Mouse (Mus musculus) mouse trophoblast stem cell (cell line): Measurements from ENCODE around the gene Hist1h1c.
"Not testable (repeated sequence)": the region's sequence is repeated elsewhere in the genome, so short reads cannot be mapped to it uniquely, and the experiment has no call there.

Source experiments
- in situ Hi-C, 2 experiments: fragments of 300-500 bp; cut with MseI, MboI; formaldehyde crosslinking; loops; 2 replicates in 1 of 2; 3 replicates in 1 of 2; pipeline ENCODE4 v1.15.1; 2025

Hist1h1c gene

DNA sequence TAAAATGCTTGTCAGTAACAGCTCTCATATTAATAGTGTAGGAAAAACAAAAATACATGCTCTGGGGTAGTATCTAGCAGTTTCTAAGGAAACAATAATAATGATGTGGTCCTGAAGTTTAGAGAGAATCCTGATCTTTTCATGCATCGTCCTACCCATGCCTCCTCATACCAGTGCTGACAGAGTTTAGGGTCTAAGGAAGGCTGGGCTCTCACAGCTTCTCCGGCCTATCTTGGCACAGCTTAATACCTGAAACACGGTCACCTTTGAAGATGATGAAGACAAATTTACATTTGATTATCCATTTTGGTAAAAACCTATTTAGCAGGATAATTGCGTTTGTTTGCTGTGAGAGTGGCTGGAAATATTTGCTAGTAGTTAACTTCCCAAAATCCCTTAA is 5.4 kb downstream of the Hist1h1c start:
- in situ Hi-C loops: no loop called here

DNA sequence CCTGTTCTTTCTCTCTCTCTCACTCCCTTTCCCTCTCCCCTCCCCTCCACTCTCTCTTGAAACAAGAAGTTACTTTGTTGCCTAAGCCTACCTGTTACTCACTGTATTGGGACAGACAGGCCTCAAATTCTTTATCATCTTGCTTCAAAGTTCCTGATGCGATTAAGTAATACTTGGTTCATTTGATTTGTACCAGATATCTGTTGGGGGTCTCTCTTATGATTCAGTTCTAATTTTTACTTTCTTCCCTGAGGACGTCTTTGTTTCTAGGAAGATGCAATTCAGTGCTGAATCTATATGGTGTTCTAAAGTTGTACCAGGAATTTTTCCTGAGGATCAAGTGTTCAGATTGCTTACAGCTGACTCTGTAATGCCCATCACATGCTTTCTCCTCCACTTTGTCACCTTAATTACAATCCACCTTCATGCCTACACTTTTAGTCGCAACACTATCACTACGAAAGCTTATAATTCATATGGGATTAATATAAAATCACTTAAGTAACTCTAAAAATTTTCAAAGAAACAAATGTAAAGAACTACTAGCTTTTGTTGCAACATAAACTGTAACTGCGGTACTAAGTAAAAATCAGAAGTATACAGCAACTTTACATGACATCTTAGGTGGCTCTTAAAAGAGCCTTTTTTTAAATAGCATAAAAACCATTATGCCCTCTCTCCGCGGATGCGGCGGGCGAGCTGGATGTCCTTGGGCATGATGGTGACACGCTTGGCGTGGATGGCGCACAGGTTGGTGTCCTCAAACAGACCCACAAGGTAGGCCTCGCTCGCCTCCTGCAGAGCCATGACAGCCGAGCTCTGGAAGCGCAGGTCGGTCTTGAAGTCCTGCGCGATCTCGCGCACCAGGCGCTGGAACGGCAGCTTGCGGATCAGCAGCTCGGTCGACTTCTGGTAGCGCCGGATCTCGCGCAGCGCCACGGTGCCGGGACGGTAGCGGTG is 6.1 kb downstream of the Hist1h1c start:
- in situ Hi-C loops: no loop called here

DNA sequence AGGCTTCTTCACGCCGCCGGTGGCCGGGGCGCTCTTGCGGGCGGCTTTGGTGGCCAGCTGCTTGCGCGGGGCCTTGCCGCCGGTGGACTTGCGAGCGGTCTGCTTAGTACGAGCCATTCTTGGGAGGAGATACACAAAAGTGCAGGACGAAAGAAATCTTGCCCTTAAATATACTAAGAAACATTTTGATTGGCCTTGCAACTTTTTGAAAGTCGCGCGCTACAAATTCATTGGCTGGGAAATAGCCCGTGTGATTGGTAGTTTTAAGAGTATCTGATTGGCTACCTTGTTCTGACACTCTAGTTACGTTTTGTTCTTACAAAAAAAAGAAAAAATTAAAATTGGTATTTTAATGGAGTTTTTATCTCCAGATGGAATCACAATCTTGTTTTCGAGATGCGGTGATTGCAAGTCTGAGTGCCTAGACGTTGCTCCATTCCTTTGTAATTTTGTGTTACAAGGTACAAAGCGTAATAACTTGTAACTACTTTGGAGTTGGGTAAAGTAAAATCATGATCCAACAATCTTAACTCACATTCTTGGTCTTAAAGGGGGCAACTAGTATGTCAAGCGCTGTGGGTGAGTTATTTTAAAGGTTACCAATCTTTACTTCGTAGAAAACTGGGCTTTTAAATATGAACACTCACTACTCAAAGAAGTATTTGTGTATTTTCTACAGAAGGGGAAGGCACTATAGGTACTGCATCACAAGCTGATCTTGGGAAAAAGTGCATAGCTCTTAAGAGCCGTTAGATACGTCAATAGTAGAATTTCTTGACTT is 7.0 kb downstream of the Hist1h1c start, which contains the start of gene Hist1h3c:
TSS of gene Hist1h3c (minus strand) at position 222 of the 781 bp plus-strand sequence.
- in situ Hi-C loops: no loop called here

- in situ Hi-C loops: not testable (repeated sequence)
Measured at GRCm38 (mm10) chr13:23746201-23747080, 7.8 kb downstream of the Hist1h1c start, which contains the start of gene Hist1h2bb. Hist1h2bb (plus strand) TSS chr13:23746734.

DNA sequence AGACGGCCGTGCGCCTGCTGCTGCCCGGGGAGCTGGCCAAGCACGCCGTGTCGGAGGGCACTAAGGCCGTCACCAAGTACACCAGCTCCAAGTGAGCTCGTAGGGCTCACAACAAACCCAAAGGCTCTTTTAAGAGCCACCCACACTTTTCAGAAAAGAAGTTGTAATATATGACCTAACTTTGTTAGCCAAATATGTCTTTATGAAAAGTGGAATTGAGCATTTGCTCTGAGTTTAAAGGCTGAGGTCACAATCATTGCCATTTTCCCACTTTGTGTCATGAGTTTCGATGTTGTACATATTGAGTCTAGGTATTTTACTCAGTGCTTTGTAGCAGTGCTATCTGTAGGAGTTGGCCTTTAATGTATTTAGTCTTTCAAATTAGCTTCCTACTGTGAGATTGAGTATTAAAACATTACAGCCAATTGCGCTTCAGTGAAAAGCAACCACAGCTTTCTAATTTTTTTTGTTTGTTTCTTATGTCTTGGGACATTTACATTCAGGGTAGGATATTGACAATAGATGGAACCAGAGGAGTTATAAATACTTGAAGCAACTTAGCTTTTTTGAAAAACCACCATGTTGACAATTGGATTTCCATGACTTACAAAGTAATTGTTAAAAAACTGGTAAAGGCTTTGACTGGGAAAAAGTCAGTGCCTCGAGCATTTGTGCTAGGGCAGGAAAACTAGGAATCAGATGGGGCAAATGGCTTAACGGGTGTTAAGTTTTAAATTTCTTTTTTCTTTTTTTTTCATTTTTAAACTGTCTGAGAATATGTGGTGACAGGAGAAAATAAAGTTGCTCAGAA is 8.7 kb downstream of the Hist1h1c start:
- in situ Hi-C loops: no loop called here

GRCm38 (mm10) chr13:23747892-23748288 is 9.3 kb downstream of the Hist1h1c start:
- in situ Hi-C loops: no loop called here

GRCm38 (mm10) chr13:23749563-23750121 is 11.0 kb downstream of the Hist1h1c start:
- in situ Hi-C loops: no loop called here

- in situ Hi-C loops: not testable (repeated sequence)
Measured at GRCm38 (mm10) chr13:23750839-23751477, 12.3 kb downstream of the Hist1h1c start, which contains the start of gene Hist1h2ab. Hist1h2ab (plus strand) TSS chr13:23751126.

DNA sequence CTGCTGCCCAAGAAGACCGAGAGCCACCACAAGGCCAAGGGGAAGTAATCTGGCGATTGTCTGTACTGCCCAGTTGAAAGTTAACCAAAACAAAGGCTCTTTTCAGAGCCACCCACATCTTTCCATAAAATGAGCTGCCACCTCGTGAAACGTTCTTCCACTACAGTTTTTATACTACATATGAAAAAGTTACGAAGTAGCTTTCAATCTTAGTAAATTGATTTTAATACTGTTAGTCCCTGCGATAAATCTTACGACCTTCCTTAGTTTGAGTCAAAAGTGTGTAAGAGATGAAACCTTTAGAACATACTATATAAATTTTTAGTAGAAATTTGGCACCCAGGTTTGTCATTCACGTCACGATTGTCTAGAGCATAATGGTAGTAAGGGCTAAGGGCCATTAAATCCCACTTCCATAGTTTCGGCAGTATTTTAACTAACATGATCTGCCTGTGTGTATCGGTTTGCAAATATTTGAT is 12.9 kb downstream of the Hist1h1c start:
- in situ Hi-C loops: no loop called here

GRCm38 (mm10) chr13:23752067-23752741 is 13.6 kb downstream of the Hist1h1c start, which contains the start of gene Hist1h3b:
Hist1h3b (plus strand) TSS chr13:23752267.
- in situ Hi-C loops: not testable (repeated sequence)

DNA sequence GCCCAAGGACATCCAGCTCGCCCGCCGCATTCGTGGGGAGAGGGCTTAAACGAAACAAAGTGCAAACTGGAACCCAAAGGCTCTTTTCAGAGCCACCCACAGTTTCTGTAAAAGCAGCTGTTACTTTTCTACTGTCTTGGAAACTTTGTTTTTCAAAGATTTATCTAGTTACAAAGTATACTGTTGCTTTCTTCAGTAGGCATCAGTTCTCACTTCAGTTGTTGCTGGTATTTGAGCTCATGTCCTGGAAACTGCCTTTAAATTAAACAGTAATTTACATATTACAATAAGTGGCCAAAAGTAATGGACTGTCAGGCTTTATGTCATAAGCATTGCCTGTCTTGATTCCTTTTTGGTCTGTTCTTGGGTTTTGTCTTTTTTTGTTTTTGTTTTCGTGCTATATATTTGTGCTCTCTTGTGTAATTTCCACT is 14.1 kb downstream of the Hist1h1c start:
- in situ Hi-C loops: no loop called here

- in situ Hi-C loops: no loop called here
Measured at GRCm38 (mm10) chr13:23753314-23754078, 14.9 kb downstream of the Hist1h1c start.

DNA sequence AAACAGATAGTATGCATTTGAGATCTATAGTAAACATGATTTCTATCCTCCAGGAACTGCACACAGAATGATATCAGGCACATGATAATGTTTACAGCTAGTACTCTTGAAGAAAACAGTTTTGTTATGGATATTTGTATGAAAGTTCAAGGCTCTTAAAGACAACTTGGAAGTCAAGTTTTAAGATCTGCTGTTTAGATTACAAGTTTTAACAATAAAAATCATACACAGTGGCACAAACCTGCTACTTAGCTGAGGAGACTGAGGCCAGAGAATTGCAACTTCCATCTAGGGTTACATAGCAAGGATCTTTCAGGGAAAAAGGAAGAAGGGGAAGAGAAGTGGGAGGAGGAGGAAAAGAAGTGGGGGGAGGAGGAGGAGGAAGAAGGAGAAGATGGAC is 16.4 kb downstream of the Hist1h1c start:
- in situ Hi-C loops: no loop called here

DNA sequence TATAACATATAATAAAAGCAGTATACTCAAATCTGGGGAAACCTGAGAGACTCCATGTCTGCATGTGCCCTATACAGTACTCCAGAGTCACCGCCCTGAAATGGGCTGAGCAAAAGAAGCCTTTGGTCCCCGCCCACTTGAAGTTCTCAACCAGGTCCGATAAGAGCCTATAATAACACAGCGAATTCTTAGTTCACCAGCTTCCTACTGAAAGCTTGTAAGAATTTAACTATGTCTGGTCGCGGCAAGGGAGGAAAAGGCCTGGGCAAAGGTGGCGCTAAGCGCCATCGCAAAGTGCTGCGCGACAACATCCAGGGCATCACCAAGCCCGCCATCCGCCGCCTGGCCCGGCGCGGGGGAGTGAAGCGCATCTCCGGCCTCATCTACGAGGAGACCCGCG is 18.2 kb downstream of the Hist1h1c start, which contains the start of gene Hist1h4b:
TSS of gene Hist1h4b (plus strand) at position 224 of the 400 bp plus-strand sequence.
- in situ Hi-C loops: no loop called here

GRCm38 (mm10) chr13:23757211-23757773 is 18.7 kb downstream of the Hist1h1c start:
- in situ Hi-C loops: no loop called here

- in situ Hi-C loops: no loop called here
Measured at GRCm38 (mm10) chr13:23757921-23758320, 19.3 kb downstream of the Hist1h1c start.

- in situ Hi-C loops: no loop called here
Measured at GRCm38 (mm10) chr13:23759251-23759771, 20.7 kb downstream of the Hist1h1c start.
